Mouse (Mus musculus): ENCODE results near the gene Pik3r3.
A peak's percentile ranks its signal among the peaks of the same experiment; 100 is the strongest.

The Pik3r3 gene

DNA sequence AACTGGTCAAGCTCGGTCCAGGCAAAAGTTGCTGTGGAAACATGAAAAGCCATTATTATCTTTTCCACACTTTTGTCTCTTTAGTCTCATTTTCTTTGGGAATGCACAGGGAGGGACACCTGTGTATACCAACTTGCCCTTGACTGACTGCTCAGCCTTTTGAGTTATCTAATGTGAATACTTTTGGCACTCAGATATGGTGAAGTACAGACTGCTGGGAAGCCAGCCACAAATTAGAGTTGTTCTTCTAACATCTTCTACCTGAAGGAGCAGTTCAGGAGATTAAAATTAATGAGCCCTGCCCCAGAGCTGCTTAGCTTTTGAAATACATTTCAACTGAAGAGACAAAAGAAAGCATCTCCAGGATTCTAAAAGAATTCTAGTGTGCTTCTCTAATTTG, 2.4 kb upstream of the Pik3r3 start:
- no peak for DNase-seq (ENCODE audit: low read depth in 1 of 2, low spot score in 2 of 2)

GRCm38 (mm10) chr4:116220071-116220650, 1.3 kb upstream of the Pik3r3 start:
- DNase-seq (ENCODE audit: low read depth in 1 of 2, low spot score in 2 of 2), result no peak

GRCm38 (mm10) chr4:116220780-116221139, 658 bp upstream of the Pik3r3 start:
- DNase-seq (ENCODE audit: low read depth in 1 of 2, low spot score in 2 of 2), result no peak

DNA sequence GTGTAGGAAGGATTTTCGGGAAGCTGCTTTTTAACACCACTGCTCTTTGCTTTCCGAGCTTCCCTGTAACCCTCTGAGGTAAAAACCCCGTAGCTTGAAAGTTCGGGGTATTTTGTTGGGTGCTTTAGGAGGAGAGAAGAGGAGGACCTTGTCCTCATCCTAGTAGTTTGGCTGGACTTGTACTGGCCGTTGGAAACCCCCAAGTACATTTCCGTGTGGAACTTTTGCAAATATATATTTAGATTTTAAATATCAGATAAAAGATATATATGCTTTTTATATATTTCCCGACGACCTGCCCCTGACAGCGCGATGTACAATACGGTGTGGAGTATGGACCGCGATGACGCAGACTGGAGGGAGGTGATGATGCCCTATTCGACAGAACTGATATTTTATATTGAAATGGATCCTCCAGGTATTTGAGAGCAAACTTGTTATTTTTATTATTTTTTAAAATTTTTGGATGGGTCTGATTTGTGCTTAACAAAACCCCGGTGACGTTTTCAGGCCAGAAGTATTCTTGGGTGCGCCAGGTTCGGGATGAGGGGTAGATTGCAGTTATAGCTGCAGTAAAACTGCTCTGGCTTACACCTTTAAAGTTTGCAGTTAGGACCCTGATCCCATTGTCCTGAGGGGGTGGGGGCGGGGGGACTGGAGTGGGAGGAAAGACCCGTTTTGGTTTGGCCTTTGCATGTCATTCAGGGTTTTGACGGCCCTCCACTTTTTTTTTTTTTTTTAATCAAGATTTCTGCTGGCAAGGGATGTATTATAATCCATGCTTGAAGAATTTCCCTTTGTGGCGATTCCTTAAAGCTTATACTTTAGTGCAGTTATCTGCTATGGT, 801 bp downstream of the Pik3r3 start:
- peak in 1 of 2 experiments; percentile 2 for DNase-seq (ENCODE audit: low read depth in 1 of 2, low spot score in 2 of 2)

DNA sequence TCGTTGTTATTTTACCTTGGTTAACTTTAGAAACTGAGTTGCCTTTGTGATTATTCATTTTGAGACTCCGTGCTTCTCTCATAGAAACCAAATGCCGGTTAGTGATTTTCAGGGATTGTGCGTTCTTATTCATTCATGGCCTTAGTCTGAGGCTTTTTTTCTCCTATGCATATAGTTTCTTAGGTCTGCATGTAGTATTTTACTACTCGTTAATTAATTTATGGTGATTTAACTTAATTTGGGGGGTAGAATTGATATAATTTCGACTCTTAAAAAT, 1.4 kb downstream of the Pik3r3 start:
- no peak for DNase-seq (ENCODE audit: low read depth in 1 of 2, low spot score in 2 of 2)

DNA sequence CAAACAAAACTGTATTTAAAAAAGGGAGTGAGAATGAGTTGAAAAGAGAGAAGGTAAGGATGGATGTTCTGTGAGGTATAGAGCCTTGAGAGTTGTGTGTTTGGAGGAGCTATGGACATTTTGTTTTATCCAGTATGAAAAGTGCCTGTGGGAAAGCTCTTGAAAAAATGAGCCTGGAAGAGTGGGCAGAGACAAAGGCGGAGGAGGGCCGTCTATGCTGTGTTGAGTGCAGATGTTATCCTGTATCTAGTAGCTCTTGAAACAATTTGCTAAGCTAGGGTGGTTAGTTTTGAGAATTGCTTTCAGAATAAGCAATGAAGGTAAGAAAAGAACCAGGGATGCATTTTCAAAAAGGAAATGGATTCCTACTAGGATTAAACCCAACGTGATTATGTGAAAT, 22.0 kb downstream of the Pik3r3 start:
- no peak for DNase-seq (ENCODE audit: low read depth in 1 of 2, low spot score in 2 of 2)

- DNase-seq (ENCODE audit: low read depth in 1 of 2, low spot score in 2 of 2), result no peak
Observed at GRCm38 (mm10) chr4:116244240-116244639, 22.8 kb downstream of the Pik3r3 start.

DNA sequence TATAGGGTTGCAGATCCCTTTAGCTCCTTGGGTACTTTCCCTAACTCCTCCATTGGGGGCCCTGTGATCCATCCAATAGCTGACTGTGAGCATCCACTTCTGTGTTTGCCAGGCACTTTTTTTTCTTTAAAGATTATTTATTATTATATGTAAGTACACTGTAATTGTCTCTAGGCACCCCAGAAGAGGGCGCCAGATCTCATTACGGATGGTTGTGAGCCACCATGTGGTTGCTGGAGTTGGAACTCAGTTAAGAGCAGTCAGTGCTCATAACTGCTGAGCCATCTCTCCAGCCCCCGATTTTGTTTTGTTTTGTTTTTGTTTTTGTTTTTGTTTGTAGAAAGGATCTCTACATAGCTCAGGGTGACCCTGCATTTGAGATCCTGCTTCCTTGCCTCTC, 24.5 kb downstream of the Pik3r3 start:
- DNase-seq (ENCODE audit: low read depth in 1 of 2, low spot score in 2 of 2), result peak in 1 of 2 experiments; percentile 4

DNA sequence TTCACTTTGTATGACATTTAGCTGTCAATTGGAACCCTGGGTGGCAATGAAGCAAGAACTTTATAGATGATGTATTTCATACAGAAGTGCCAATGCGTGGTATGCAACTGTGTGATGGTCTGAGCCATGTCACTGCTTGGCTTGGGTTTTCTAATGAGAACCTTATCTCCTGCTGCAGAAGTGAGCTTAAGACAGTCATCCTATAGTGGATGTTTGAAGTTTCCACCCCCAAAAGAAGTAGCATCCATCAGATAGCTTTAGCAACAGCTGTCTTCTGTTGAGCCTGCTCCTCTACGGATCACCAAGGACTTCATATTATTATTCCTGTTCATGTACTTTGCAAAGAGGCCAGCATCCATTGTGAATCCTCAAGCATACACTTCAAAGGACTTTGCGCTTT, 28.6 kb downstream of the Pik3r3 start:
- no peak for DNase-seq (ENCODE audit: low read depth in 1 of 2, low spot score in 2 of 2)

GRCm38 (mm10) chr4:116268220-116268619, 46.8 kb downstream of the Pik3r3 start:
- DNase-seq (ENCODE audit: low read depth in 1 of 2, low spot score in 2 of 2), result no peak

DNA sequence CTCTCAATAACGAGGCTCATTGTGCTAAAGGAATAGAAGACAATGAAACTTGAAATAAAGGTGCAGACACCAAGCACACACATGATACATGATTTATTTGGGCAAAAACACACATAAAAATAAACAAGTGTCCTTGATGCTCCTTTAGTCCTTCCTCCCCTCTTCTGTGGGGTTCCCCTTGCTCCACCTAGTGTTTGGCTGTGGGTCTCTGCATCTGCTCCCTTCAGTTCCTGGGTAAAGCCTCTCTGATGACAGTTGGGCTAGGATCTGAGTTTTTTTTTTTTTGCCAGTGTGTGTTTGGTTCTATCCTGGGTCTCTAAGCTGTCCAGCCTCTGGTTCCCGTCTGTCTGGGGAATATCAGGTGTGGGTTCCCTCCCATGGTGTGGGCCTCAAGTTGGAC, 60.8 kb downstream of the Pik3r3 start:
- DNase-seq (ENCODE audit: low read depth in 1 of 2, low spot score in 2 of 2), result no peak

DNA sequence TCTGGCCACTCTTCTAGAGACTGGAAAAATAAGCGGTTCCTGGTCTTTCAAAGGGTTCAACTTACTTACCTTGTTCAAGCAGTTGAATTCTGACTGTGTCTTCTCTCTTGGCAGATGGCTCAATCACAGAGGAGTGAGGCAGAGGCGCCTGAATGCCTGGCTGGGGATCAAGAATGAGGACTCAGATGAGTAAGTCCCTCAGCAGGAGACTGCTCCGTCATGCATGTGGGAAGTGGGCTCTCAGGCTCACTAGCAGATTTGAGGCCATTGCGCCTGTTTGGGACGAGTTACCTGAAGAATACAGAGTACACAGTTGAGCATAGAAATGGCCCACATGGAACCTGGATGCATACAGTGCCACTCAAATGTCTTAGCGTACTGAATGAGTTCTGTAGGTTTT, 70.1 kb downstream of the Pik3r3 start:
- no peak for DNase-seq (ENCODE audit: low read depth in 1 of 2, low spot score in 2 of 2)

GRCm38 (mm10) chr4:116293296-116293695, 71.9 kb downstream of the Pik3r3 start:
- DNase-seq (ENCODE audit: low read depth in 1 of 2, low spot score in 2 of 2), result no peak

GRCm38 (mm10) chr4:116300878-116301355, 79.5 kb downstream of the Pik3r3 start:
- no peak for DNase-seq (ENCODE audit: low read depth in 1 of 2, low spot score in 2 of 2)

- DNase-seq (ENCODE audit: low read depth in 1 of 2, low spot score in 2 of 2), result no peak
Observed at GRCm38 (mm10) chr4:116304551-116304950, 83.1 kb downstream of the Pik3r3 start.

- DNase-seq (ENCODE audit: low read depth in 1 of 2, low spot score in 2 of 2), result no peak
Observed at GRCm38 (mm10) chr4:116317575-116317974, 96.2 kb downstream of the Pik3r3 start.

DNA sequence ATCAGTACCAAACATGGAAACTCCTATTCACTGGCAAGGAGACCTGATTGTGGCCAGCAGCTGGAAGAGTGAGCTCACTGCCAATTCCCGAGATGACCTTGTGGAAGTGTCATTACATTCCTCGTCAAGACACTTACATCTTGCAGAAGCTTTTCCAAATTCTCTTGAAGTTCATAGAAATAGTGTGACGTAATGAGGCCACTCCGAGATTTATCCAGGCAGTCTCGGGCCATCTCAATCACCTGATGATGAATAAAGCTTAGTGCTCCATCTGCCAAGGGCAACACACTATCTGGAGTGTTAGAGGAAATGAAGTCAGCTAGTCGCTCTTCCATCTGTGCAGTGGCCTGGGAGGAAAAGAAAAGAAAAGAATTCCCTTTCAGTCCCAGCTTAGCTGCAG, 100.7 kb downstream of the Pik3r3 start:
- DNase-seq (ENCODE audit: low read depth in 1 of 2, low spot score in 2 of 2), result no peak

- no peak for DNase-seq (ENCODE audit: low read depth in 1 of 2, low spot score in 2 of 2)
Observed at GRCm38 (mm10) chr4:116329256-116329655, 107.8 kb downstream of the Pik3r3 start.

DNA sequence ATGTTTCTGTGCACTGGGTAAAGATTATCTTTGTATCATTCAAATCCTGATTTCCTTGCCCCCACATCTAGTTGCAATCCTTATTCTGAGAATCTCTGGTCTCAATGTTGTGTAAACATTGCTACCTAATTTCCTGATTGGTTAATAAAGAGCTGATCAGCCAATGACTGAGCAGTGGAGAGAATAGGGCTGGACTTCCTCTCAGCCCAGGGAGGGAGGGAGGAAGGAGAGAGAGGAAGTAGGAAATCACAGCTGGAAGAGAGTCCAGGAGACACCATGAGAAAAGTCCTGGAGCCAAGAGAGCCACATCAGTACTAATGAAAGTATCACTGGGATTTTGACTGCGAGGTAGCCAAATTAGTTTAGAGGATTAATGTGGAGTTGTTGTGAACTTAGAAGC, 114.9 kb downstream of the Pik3r3 start:
- no peak for DNase-seq (ENCODE audit: low read depth in 1 of 2, low spot score in 2 of 2)

DNA sequence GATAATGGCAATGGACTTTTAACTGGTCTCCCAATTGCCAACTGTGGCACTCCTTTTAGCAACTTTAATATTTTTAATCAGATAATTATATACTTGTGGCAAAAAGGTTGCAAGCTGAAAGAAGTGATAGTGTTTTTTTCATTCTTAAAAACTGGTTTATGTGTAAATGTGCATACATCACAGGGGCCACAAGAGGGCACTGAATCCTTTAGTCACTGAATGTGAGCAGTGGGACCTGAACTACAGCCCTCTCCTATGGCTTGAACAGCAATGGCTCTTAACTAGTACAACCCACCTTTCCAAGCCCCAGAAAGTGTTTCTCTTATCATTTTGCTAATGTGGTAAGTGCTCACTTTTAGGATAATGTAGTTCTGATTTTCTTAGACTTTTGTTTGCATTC, 120.7 kb downstream of the Pik3r3 start:
- DNase-seq (ENCODE audit: low read depth in 1 of 2, low spot score in 2 of 2), result no peak

GRCm38 (mm10) chr4:116352496-116352895, 131.1 kb downstream of the Pik3r3 start:
- no peak for DNase-seq (ENCODE audit: low read depth in 1 of 2, low spot score in 2 of 2)

All from monocyte, adult 2 months (primary cell).